Mouse (Mus musculus) naive thymus-derived CD4-positive, alpha-beta T cell, adult 2 months (primary cell): Measurements from ENCODE around the gene Pax8.

ENCODE experiments used
- DNase-seq: peaks from one replicate; pipeline ENCODE4 v3.0.0-alpha.2; 2011; ENCODE audit warnings: low read depth

The Pax8 gene

DNA sequence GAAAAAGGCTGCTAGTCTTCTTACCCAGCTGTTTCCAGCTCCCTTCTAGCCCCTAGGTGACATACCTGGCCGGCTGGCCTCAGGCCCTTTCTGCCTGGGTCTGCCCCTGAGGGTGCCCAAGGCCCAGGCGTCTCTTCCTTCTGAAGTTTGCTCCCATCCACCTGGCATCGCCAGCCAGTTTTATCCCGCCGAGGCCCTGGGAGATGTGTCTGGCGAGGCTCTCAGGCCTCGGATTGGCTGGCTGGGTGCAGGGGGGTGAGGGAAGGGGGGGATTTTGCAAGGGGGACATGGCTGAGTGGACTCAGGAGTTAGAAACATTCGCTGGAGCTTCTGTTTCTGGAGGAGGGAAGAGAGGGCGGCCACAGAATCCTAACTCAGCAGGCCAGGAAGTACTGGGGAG, at the start of gene Pax8:
Gene Pax8 (minus strand): TSS at position 180 of the 400 bp plus-strand sequence.
- DNase-seq: no peak

DNA sequence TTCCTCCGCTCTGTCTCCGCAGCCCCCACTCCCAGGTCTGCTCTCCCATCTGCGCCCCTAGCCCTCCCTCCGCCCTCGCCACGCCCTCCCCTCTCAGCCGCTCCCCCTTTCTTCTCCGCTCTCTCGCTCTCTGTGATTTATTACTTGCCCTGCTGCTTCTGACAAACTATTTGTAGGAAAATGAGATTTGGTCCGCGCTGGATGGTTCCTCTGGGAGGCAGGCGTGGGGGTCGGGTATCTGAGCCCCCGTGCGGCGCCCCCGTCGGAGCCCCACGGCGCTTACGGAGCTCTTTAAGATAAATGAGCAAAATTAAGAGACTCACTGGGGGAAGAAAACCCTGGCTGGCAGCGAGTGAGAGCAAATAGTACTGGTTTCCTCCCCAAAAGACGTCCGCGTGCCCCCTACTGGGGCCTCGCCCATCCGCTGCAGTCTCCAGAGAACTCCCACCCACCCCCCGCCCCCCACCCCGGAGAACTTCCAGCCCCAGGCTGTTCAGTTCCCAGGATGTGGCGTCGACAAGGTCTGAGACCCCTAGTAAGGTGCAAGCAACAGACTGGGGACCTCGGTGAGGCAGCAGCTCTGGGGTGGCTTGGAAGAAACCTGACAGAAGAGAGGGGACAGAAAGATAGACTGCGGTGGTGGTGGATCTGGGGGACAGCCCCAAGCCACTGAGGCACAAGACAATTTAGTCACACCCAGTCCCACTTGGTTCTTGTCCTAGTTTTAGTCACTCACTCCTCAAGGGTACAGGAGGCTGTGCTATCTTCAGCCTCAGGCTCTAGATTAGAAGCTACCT, 46.2 kb upstream of the Pax8 start:
- DNase-seq: no peak

DNA sequence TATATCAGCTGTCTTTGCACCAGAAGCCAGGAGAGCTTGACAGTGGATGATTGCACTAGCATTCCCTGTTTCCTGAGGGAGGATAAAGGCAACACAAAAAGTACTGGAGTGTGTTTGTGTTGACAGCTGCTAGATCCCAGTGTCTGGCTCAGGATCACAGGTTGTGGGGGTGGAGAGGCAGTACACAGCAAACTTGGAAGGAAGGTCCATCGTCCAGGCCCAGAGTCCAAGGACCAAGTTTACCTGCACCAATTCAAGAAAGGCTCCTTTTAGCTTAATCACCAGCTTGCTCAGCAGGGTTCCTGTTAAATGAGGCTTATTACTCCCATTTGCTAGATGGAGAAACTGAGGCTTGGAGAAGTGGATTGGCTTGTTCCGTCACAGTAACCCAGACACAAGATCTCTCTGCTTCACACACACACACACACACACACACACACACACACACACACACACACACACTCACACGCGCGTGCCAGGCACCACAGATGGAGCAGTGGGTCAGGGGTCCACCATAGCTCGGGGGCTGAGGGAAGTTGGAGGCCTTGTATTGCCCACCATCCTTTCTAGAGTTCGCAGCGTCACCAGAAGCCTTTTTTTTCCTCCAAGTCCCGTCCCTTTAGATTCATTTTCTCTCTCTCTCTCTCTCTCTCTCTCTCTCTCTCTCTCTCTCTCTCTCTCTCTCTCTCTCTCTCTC, 45.3 kb upstream of the Pax8 start:
- DNase-seq: no peak

DNA sequence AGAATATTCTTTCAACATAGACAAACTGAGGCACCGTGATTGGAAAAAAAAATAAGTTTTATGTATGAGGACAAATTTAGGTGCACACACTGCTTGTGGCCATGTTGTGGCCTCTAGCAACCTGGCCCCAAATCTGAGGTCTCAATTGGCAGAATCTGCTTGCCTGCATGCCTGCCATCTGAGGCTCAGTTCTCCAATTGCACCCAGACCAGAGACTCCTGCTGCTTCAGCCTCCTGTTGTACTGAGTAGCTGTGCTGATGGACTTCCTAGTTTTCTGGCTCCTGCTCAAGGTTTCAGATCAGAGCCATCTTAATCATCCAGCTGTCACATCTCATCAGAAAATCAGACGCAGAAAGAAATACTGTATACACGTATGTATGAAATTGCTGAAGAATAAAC, 41.5 kb upstream of the Pax8 start:
- DNase-seq: no peak

DNA sequence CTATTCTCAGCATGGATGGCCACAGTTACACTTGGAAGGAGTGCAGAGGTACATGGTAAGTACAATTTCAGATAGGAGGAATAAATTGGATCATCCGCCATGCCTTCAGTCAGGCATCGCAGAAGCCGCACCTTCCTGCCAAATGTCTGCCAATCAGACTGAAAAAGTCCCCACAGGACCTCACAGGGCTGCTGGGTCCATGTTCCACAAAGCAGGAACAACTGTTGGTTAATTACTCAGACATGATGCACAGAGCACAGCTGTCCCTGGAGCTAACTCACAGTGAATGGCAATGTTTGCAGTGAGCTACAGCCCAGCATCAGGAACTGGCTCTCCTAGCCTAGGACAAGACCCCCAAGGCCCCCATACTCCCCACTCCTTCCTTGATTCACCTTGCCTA, 32.0 kb upstream of the Pax8 start:
- DNase-seq: no peak

DNA sequence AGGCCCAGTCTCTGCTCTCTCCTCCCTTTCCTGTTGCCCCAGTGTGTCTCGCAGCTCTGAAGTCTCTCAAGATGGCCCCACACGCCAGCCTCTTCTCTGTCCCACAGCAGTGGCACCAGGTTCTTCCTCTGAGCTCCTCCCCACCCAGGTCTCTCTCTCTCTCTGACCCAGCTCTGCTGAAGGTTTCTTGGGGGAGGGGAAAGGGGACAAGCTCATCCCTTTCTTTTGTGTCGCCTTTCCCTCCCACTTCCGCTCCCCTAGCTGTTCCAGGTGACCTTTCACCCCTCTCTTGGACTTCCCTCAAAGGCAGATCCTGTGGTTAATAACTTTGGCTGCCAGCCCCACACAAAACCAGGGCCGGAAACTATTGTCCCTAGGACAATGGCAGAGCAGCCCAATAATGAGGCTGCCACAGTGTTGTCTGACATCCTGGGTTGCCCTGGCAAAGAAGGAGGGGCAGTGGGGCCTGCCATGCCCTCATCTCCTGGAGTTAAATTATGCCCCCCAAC, 27.6 kb upstream of the Pax8 start:
- no peak for DNase-seq

DNA sequence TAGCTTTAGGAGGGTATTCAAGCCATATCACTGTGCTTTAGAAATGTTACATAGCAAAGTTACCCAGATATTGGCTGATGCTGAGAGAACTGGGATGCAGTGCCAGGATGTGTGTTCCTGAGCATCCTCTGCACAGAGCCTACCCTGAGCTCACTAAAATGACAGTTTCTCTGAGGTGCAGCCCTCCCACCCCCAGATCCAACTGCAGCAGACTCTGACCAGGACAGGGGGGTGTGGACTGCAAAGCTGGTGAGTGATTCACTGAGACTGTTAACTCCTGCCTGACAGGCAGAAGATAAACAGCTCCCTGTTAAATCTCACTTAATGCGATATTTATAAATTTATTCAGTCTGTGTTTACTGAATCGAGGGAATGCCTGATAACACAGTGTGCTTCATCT, 25.5 kb upstream of the Pax8 start:
- DNase-seq: no peak

DNA sequence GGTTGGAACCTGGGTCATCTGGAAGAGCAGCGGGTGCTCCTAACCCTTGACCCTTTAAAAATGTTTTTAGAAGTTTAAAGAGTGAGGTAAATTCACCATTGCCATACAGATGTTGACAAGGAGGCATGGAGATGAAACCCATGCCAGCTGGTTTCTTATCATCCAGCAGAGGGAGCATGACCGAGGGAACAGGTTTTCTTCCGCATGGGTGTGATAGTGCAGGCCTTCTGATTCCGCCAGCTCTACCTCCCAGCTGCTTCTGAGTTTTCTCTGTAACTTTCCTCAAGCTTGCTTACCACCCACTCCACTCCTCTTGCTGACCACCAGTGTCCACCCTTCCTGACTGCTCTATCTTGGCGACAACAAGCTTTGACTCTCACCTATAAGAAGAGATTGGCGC, 15.2 kb upstream of the Pax8 start:
- no peak for DNase-seq

DNA sequence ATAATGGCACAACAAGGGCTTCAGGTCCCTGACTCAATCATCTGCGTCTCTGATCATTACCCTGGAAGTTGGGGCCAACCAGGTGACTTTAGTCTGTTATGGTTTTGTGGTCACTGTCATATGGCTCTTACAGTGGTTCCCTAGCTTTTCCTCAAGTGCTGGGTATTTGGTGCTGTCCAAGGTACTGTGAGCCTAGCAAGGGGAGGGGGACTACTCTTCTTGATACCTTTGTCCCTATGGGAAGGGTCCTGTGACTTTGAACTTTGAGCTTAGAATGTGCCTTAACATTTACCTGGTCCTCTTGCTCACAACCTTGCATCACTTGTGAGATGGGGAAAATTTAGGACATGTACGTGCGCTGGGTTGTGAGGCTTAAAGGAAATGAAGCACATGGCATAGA, 13.3 kb upstream of the Pax8 start:
- DNase-seq: no peak

DNA sequence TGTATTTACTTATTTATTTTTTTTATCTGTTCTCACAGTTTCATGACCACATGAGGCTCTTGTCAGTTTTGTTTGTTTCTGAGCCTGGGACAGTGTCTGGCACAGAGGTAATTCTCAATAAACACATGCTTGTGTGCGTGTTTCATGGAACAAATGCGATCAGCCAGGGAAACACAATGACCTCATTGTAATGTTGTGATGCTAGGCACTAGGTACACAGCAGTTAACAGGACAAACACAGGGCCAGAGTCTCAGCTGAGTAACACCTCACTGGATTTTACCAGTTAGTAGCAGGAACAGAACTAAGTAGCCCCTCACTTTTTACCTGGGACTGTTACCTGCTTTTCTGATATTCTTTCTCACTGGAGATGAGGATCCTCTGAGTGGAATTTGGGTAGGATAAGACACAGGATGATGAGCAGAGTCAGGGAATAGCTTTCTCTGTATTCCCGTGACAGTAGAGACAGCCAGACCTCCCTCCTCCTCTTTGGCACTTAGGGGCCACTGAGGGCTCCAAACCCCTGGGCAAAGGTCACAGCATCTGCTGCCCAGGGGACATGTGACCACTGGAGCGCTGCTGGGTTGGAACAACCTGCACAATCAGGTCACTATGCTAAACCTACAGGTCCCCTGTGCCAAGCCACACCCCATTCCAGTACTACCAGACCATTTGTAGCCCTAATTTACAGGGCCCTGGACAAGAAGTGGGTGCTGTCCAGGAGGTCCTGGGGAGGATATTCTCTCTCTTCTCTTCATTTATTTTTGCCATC, 11.8 kb upstream of the Pax8 start:
- no peak for DNase-seq

DNA sequence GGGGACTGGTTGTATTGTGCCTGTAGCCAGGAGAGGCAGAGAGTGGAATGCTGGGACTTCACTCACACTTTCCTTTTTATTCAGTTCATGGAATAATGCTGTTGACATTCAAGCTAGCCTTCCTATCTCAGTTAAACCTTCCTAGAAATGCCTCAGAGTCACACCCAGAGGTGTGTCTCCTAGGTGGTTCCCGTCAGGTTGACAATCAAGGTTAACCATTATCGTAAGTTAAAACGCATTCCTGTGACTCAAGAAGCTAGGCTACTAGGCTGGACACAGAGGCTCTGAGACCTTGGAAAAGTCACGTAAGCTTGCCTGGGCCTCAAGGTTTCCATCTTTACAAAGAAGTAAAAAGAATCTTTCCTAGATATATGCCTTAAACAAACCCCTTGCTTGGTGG, 10.0 kb upstream of the Pax8 start:
- DNase-seq: no peak

DNA sequence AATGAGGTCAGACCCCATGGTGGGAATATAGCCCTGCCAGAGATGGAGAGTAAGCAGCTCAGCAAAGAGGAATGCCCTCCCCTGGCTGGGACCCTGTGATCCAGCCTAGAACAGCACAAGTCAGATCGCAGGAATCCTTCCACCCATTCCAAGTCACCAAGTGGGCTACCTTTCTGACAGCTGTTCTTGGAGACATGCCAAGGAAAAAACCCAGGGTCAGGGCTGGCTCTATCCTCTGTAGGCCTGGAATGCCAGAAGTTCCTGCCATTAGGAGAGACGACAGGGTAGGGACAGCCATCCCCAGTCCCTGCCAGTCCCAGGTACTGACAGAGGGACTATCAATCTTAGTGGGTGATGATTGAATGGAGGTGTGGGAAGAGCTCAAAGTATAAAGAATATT, 4.5 kb upstream of the Pax8 start:
- DNase-seq: no peak

DNA sequence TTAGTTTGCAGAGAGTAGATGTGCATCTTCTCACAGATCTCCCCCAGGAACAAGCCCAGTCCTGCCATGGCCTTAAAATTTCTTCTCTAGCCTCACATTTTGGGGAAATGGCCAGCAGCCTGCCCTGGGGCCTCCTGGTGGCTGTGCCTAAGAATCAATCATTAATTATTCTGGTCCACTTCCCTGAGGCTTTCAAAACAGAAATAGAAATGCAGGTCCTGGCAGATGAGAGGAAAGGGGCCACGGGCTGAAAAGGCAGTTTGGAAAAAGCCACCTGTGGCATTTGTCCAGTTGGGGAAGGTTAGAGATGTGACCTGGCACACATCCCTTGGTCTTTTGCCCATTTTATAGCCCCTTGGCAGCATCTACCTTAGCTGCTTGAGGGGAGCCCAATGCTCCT, 3.8 kb upstream of the Pax8 start:
- no peak for DNase-seq

DNA sequence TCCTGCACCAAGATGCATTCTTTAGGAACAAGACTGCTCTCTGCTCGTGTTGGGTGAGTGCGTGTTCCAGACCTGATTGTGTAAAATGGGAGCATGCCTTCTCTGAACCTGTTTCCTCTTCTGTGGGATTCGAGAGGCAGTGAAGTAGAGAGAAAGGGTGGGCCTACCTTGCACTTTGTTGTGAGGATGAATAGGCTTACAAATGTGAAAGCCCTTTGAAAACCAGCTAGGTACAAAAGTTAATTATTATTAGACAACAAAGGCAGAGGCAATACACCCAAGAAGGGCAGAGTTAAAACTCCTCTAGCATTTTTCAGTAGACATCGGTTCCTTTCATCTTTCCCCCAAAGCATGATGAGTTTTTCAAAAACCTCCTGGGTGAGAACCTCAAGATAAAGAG, 3.2 kb upstream of the Pax8 start:
- DNase-seq: no peak

DNA sequence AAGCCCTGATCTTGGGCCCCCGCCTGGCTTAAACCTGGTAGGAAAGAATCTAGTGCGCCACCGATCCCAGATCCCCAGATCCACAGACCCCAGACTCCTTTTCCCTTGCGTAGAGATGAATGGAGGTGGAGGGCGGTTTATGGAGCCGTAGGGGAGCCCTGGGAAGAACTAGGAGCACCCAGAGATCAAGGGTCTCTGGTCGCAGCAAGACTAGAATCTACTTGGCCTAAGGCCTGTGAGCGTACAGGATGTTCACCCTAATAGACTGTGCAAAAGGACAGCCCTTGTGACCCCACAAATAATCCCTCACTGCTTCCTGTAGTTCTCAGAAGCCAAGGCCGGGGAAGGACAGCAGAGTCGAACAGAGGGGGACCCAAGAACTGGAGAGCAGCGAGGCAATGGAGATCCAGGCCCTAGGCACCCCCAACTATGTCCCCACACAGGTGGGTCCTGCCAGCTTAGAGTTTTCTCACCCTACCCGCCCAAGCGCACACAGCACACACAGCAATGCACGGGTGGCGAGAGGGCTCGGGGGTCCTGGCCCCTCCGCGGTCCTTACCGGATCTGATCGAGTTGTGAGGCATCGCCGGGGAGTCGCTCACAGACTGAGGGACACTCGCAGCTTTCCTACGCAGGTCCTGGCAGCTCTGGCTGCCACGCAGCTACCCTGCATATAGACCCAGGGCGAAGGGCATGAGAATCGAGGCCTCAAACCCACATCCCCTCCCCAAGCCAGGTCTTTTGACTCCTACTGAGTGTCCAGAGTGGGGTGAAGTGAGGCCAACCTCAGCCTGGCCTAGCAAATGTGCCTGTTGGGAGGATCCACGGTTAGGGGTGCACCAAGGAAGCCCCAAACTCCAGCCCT, 653 bp downstream of the Pax8 start:
- no peak for DNase-seq

DNA sequence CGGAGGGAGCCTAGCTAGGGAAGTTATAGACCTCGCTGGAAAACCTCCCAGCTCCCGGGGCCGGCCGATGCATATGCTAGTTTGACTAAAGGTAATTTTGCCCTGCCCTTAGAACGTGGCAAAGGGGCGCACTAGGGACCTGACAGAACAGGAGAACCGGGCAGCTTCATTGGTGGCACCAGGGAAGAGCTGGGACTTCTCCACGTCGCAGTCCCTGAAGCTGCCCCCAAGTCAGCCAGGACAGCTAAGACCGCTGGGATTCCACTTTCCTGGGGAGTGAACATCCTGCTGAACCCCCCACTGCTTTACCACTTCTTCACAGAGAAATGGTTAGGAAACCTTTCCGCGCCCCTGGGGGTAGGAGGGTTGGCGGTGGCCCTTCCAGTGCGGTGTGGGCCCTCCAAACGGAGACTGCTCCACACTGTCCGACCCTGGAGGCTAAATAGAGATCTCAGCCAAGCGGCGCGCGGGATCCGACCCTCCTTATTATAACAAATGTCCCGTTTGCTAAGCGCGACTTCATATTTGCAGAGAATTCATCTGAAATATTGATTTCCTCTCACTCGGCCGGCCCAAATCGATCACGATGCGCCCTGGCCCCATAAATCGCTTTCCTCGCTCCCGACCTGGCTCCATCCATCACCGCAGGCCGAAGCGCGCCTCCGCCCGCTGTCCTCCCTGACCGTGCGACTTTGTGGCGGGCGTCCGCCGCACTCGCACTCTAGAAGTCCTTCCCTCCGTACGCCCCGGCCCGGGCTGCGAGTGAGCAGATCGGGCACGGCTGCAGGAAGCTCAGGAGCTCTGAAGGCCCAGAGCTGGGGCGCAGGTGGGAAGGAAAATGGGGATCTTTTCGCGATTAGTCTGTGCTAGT, 1.5 kb downstream of the Pax8 start:
- DNase-seq: no peak

DNA sequence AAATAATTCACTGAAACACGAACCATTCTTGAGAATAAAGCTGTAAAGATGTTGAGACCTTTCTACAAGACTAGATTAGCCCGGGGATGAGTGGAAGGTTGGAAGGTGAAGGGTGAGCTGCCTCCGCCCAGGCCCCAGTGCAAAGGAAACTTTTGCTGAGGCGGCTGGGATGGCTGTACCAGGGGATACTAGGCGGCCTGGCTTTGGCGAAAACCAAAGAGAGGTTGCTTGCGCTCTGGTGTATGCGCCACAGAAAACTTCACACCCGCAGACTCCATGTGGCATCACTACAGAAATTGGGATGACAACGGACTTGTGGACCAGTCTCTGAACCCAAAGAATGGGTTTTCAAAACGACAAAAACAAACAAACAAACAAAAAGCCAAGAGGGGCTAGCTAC, 2.7 kb downstream of the Pax8 start:
- no peak for DNase-seq

DNA sequence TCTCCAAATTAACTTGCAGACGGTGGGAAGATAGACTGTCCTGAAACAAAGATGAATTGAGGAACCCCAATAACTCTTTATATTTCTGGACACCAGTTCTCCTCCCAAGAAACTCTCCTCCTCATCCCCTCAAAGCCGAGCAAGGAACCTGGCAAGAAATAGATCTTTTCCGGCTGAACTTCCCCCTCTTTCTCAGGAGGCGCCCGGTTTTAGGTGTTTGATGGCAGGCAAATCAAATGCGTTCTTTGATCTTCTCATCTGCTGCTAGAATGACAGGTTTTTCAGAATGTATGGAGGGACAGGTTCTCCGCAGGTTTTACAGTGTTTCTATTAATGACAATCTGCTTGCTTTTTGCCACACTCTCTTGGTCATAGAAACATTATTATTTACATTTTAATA, 3.3 kb downstream of the Pax8 start:
- DNase-seq: no peak

DNA sequence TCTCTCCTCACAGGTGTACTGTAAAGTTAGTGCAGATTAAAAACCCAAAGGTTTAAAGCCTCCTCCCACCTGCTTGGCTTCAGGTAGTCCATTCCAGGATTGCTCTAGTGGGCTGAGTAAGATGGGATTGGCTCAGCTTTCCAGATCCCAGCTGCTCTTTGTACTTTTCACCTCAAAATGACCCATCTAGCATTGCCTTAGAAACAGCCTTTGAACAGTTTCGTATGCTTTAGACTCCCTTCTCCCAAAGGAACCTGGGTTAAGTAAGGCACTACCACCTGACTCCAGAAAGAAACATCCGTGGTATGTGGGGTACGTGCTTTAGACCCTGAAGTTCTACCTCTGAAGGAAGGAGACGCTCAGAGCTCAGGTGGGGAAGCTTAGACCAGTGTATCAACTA, 6.3 kb downstream of the Pax8 start:
- DNase-seq: no peak

DNA sequence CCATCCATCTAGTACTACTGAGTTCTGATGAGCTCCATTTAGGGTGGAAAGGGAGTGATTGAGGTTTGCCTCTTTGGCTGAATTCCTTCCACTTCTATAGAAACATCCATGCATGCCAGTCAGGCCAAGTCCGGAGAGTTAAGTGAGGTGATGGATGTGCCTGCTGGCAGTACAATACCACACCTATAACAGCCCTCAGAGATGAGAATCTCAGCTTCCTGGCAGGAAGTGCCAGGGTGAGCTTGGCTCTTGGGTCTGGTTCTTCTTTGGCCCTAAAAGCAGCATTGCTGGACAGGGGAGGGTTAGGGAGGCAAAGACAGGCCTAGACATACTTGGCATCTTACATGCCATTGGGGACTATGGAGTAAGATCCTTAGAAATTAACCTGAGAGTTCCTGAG, 7.0 kb downstream of the Pax8 start:
- no peak for DNase-seq

DNA sequence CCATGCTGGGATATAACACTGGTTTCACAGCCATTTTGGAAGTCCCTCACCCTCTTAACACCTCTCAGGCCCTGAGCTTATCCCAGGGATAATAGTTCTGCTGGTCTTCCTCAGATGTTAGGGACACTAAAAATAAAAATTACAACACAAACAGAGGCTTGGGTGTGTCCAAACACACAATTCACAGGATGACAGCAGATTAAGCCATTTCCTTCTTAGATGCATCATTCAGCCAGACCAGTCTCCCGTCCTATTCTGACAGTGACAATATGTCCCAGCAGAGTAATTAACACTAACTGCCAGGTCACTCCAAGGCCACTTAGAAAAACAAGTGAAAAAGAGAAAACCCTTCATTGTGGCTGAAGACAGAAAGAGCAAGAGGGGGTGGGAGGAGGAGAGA, 8.2 kb downstream of the Pax8 start:
- DNase-seq: no peak
